Mouse (Mus musculus): ENCODE measurements around the gene Prom1. TPM values are rescaled to one million over a fixed set of nuclear protein-coding genes. Genes with fewer than 3 reads are reported as not detected.

Prom1 gene
- polyA plus RNA-seq, 1 experiment from 2014 or later, result 38.2 TPM

DNA sequence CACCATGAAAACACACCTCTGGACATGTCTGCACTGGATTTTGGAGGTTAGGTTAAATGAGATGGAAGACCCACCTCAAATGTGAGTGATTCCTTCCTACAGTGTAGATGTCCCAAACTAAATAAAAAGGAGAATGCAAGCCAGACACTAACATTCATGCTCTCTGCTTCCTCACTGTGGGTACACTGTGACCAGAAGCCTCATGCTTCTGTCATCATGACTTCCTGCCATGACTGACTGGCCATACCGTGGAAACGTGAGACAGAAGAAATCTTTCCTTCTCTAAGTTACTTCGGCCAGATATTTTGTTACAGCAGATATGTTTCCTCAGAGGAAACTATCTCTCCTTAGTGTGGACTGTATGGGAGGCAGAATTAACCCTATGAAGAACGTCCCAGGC, 105.7 kb downstream of the Prom1 start:
- no peak overlapping the region for H3K4me2 ChIP-seq
- ATAC-seq (ENCODE audit: insufficient number of reproducible peaks, insufficient read depth, low FRiP score, low TSS enrichment, low read depth), result no peak
- H3K27me3 ChIP-seq, result no peaks in the 10 kb centered on the region
- H3K9me3 ChIP-seq, result no peaks in the 10 kb centered on the region
- H3K9ac ChIP-seq, result no peak overlapping the region
- no peak overlapping the region for H3K4me3 ChIP-seq
- H3K4me1 ChIP-seq, result no peaks in the 10 kb centered on the region
- no peak overlapping the region for H3K27ac ChIP-seq
- 73% methylated on average over 4 of the region's 4 CpGs for WGBS
- H3K36me3 ChIP-seq, result peaks cover 11% of the 10 kb centered on the region

GRCm38 (mm10) chr5:43994981-43995380, 106.9 kb downstream of the Prom1 start:
- 86% methylated on average over 2 of the region's 2 CpGs for WGBS
- Histone ChIP-seq H3K9ac (no peak overlapping the region), H3K27ac (no peak overlapping the region), H3K27me3 (no peaks in the 10 kb centered on the region), H3K4me2 (no peak overlapping the region), H3K4me1 (no peaks in the 10 kb centered on the region), H3K36me3 (peaks cover 5% of the 10 kb centered on the region), H3K9me3 (no peaks in the 10 kb centered on the region), H3K4me3 (no peak overlapping the region)
- no peak for ATAC-seq (ENCODE audit: insufficient number of reproducible peaks, insufficient read depth, low FRiP score, low TSS enrichment, low read depth)

GRCm38 (mm10) chr5:43990316-43990715, 111.5 kb downstream of the Prom1 start:
- Histone ChIP-seq H3K9me3 (no peaks in the 10 kb centered on the region), H3K36me3 (no peaks in the 10 kb centered on the region), H3K4me1 (no peaks in the 10 kb centered on the region), H3K27ac (no peak overlapping the region), H3K4me2 (no peak overlapping the region), H3K9ac (no peak overlapping the region), H3K27me3 (no peaks in the 10 kb centered on the region), H3K4me3 (no peak overlapping the region)
- no peak for ATAC-seq (ENCODE audit: insufficient number of reproducible peaks, insufficient read depth, low FRiP score, low TSS enrichment, low read depth)
- 48% methylated on average over 6 of the region's 6 CpGs for WGBS

DNA sequence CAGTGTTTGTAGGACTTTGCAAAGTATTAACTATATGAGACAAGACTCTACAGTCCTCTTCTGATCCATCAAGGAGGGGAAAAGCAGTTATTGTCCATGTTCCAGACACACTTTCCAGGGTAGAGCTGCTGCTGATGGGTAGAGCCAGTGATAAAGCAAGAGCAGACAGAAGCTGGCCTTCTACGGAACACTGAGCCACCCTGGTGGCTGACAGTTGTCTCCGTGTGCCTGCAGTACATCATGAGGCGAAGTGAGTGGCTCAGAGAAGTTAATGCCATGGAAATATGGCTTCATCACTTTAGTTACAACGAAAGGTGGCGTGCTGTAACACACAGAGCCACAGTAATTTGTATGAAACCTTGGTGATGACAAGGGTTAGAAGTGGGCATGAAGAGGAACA, 112.8 kb downstream of the Prom1 start:
- H3K27me3 ChIP-seq, result no peaks in the 10 kb centered on the region
- H3K27ac ChIP-seq, result no peak overlapping the region
- H3K9ac ChIP-seq, result no peak overlapping the region
- H3K4me3 ChIP-seq, result no peak overlapping the region
- 82% methylated on average over 5 of the region's 5 CpGs for WGBS
- no peaks in the 10 kb centered on the region for H3K4me1 ChIP-seq
- H3K9me3 ChIP-seq, result no peaks in the 10 kb centered on the region
- no peak for ATAC-seq (ENCODE audit: insufficient number of reproducible peaks, insufficient read depth, low FRiP score, low TSS enrichment, low read depth)
- H3K36me3 ChIP-seq, result no peaks in the 10 kb centered on the region
- no peak overlapping the region for H3K4me2 ChIP-seq

DNA sequence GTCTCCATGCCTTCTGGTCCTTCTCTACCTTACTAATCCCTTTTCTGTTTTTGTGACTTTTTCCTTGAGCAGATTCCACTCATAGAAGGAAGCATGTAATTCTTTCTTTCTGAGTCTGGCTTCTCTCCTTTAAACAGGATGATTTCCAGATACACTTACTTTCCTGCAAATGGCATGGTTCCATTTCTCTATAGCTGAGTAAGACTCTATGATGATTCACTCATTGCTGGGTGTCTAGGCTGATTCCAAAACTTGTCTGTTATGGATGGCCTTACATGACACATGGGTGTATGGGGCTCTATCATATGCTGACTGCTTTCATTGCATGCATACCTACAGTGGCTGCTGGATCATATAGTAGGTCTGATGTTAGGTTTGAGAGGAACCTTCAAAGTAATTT, 115.6 kb downstream of the Prom1 start:
- ATAC-seq (ENCODE audit: insufficient number of reproducible peaks, insufficient read depth, low FRiP score, low TSS enrichment, low read depth), result no peak
- H3K9me3 ChIP-seq, result no peaks in the 10 kb centered on the region
- no peak overlapping the region for H3K9ac ChIP-seq
- no peaks in the 10 kb centered on the region for H3K36me3 ChIP-seq
- no peak overlapping the region for H3K4me2 ChIP-seq
- no peaks in the 10 kb centered on the region for H3K4me1 ChIP-seq
- no peak overlapping the region for H3K27ac ChIP-seq
- H3K27me3 ChIP-seq, result no peaks in the 10 kb centered on the region
- no peak overlapping the region for H3K4me3 ChIP-seq

DNA sequence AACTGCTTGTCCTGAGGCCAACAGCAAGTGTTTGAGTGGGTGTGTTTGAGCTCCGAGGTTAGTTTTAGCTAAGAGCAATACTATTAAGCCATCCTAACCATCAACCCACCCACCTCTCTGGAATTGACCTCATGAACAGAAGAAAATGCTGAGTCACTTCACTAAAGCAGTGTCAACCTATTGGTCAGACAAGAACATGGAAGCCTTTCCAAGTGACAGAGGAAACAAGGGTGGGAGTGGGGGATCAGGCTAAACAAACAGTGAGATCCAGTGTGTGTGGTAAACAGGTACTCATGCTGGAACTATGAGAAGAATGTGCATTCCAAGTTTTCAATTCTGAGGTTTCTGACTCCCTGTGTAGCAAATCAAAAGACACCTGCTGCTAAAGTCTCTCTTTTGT, 118.9 kb downstream of the Prom1 start:
- Histone ChIP-seq H3K9me3 (no peaks in the 10 kb centered on the region), H3K36me3 (no peaks in the 10 kb centered on the region), H3K4me3 (no peak overlapping the region), H3K27me3 (no peaks in the 10 kb centered on the region), H3K27ac (no peak overlapping the region), H3K4me1 (no peaks in the 10 kb centered on the region), H3K9ac (no peak overlapping the region), H3K4me2 (no peak overlapping the region)
- 65% methylated on average over 1 of the region's 1 CpGs for WGBS
- ATAC-seq (ENCODE audit: insufficient number of reproducible peaks, insufficient read depth, low FRiP score, low TSS enrichment, low read depth), result no peak

GRCm38 (mm10) chr5:43981620-43982019, 120.2 kb downstream of the Prom1 start, which contains the start of gene Fgfbp1:
Fgfbp1 (minus strand) TSS chr5:43981779.
- H3K4me3 ChIP-seq, result no peak within 1 kb of the TSS
- WGBS, result 43% methylated on average over 4 of the region's 4 CpGs
- ATAC-seq (ENCODE audit: insufficient number of reproducible peaks, insufficient read depth, low FRiP score, low TSS enrichment, low read depth), result no peak
- H3K4me2 ChIP-seq, result no peak within 1 kb of the TSS
- H3K4me1 ChIP-seq, result peaks cover 3% of the 10 kb centered on the region; the same call in 1 of the 2 replicates
- no peaks in the 10 kb centered on the region for H3K36me3 ChIP-seq
- no peaks in the 10 kb centered on the region for H3K9me3 ChIP-seq
- H3K9ac ChIP-seq, result no peak within 1 kb of the TSS
- no peaks in the 10 kb centered on the region for H3K27me3 ChIP-seq
- H3K27ac ChIP-seq, result no peak within 1 kb of the TSS

- no peaks in the 10 kb centered on the region for H3K36me3 ChIP-seq
- ATAC-seq (ENCODE audit: insufficient number of reproducible peaks, insufficient read depth, low FRiP score, low TSS enrichment, low read depth), result no peak
- H3K9me3 ChIP-seq, result no peaks in the 10 kb centered on the region
- H3K4me1 ChIP-seq, result peaks cover 3% of the 10 kb centered on the region; the same call in 1 of the 2 replicates
- no peak overlapping the region for H3K4me3 ChIP-seq
- 77% methylated on average over 2 of the region's 2 CpGs for WGBS
- no peak overlapping the region for H3K27ac ChIP-seq
- no peak overlapping the region for H3K4me2 ChIP-seq
- no peak overlapping the region for H3K9ac ChIP-seq
- no peaks in the 10 kb centered on the region for H3K27me3 ChIP-seq
Observed at GRCm38 (mm10) chr5:43980397-43980796, 121.4 kb downstream of the Prom1 start.

DNA sequence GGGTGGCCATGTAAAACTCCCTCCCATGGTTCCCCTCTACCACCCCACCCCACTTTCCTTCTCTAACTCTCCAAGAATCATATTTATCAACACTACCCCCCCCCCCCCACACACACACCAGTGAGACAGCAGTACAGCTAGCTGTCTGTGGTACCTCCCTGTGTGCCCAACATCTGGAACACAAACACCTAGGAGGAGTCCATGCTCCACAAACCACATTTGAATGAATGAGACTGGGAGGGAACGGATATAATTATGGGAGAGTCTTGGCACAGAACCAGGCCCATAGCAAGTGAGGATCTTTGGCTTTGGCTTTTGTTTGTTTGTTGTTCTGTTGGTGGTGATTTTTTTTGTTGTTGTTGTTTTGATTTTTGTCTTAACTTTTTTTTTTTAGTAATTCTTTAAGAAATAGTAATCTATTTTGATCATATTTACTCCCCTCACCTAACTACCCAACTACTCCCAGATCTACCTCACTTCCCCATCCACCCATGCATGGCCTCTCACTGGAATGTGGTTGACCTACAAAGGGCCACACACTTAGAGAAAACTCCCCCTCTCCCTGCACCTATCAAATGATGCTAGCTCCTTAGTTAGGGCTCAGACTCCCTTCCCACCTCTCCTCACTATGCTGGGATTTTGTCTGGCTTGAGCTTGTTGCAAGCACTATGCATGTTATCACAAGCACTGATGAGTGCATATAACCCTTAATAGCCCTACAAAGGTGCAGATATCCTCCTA, 124.8 kb downstream of the Prom1 start:
- Histone ChIP-seq H3K4me3 (no peak overlapping the region), H3K9me3 (no peaks in the 10 kb centered on the region), H3K9ac (no peak overlapping the region), H3K27ac (no peak overlapping the region; the same call in 1 of the 2 replicates), H3K36me3 (no peaks in the 10 kb centered on the region), H3K27me3 (no peaks in the 10 kb centered on the region), H3K4me2 (no peak overlapping the region), H3K4me1 (peaks cover 3% of the 10 kb centered on the region; the same call in 1 of the 2 replicates)
- ATAC-seq (ENCODE audit: insufficient number of reproducible peaks, insufficient read depth, low FRiP score, low TSS enrichment, low read depth), result no peak
- 43% methylated on average over 1 of the region's 1 CpGs for WGBS

DNA sequence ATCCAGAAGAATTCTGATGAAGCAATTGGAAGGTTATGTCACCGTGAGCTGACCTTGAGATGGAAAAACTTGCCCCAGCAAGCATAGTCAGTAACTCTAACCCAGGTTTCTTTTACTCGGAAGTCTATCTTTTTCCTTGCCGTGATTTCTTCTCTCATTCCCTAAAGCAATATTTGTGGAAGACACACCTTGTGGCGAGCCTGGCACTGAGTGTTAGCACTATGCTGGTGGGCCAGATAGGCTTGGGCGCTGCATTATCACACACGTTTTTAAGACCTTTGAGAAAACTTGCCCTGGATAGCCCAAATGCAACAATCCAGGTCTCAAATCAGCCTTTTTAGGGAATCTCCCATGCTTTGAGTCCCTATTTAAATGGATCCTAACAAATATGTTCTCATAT, 127.7 kb downstream of the Prom1 start:
- H3K9me3 ChIP-seq, result no peaks in the 10 kb centered on the region
- H3K4me2 ChIP-seq, result no peak overlapping the region
- H3K27ac ChIP-seq, result no peak overlapping the region
- H3K4me1 ChIP-seq, result peaks cover 3% of the 10 kb centered on the region; the same call in 1 of the 2 replicates
- no peak overlapping the region for H3K9ac ChIP-seq
- no peak overlapping the region for H3K4me3 ChIP-seq
- 80% methylated on average over 6 of the region's 6 CpGs for WGBS
- no peak for ATAC-seq (ENCODE audit: insufficient number of reproducible peaks, insufficient read depth, low FRiP score, low TSS enrichment, low read depth)
- H3K36me3 ChIP-seq, result no peaks in the 10 kb centered on the region
- no peaks in the 10 kb centered on the region for H3K27me3 ChIP-seq

DNA sequence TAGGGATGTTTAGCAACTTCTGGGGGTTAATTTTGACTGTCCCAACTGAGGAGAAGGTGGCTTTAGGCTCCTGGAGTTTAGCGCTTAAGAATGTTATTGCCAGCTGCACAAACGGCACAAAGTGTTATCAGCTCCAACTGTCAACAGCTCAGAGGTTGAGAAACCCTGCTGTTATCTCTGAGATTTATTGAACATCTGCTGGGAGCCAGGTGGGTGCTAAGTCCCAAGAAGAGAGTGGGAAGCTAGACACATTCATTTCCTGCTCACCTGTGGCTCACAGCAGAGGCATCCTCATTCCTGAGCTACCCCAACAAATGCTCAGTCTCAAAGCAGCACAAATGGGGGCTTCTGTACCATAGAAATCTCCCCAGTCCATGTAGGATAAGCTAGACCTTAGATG, 130.7 kb downstream of the Prom1 start:
- no peaks in the 10 kb centered on the region for H3K36me3 ChIP-seq
- no peaks in the 10 kb centered on the region for H3K9me3 ChIP-seq
- ATAC-seq (ENCODE audit: insufficient number of reproducible peaks, insufficient read depth, low FRiP score, low TSS enrichment, low read depth), result no peak
- no peak overlapping the region for H3K4me3 ChIP-seq
- H3K4me1 ChIP-seq, result no peaks in the 10 kb centered on the region
- no peak overlapping the region for H3K4me2 ChIP-seq
- H3K27ac ChIP-seq, result no peak overlapping the region
- 83% methylated on average over 2 of the region's 2 CpGs for WGBS
- no peak overlapping the region for H3K9ac ChIP-seq
- H3K27me3 ChIP-seq, result no peaks in the 10 kb centered on the region

DNA sequence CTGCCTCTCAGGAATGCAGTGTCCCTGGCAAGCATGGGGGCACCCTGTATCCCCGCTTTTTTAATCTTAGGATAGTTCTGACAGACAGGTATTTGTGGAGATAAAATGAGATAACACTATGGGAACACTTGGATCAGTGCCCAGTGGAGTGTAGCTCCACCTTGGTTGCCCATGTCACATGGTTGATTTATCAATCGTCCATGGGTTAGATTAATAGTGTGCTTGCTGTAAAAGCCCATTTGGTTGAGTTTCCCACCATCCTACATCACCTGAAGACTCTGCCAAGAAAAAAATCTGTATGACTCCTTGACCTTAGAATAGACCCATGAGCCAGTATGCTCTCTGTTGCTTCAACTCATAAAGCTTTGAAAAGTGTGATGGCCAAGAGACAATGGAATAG, 131.3 kb downstream of the Prom1 start:
- 81% methylated on average over 2 of the region's 2 CpGs for WGBS
- Histone ChIP-seq H3K9ac (no peak overlapping the region), H3K9me3 (no peaks in the 10 kb centered on the region), H3K27ac (no peak overlapping the region), H3K4me3 (no peak overlapping the region), H3K27me3 (no peaks in the 10 kb centered on the region), H3K4me1 (no peaks in the 10 kb centered on the region), H3K36me3 (no peaks in the 10 kb centered on the region), H3K4me2 (no peak overlapping the region)
- no peak for ATAC-seq (ENCODE audit: insufficient number of reproducible peaks, insufficient read depth, low FRiP score, low TSS enrichment, low read depth)
